Comparison of ENCODE assay signal across 8 mouse cellular contexts in genomic region chr10:67536621-67537141, GRCm38 (mm10). TPM values are rescaled to one million over a fixed set of nuclear protein-coding genes. Genes with fewer than 3 reads are reported as not detected.
DNase-seq lines count a peak whose midpoint lies in the region; ATAC-seq and TF ChIP-seq lines count a peak whose summit lies in the region.

No protein-coding gene starts in this region.

- under 1% methylated on average over 26 of the region's 32 CpGs for WGBS in heart, embryonic 10.5 days
- under 1% methylated on average over 29 of the region's 32 CpGs for WGBS in kidney, embryonic 14.5 days
- WGBS in lung, adult 2 months, result under 1% methylated on average over 27 of the region's 32 CpGs
- under 1% methylated on average over 20 of the region's 32 CpGs for whole genome bisulfite sequencing in neural tube, embryonic 13.5 days

- peaks cover 91% of the 10 kb centered on the region for H3K27me3 ChIP-seq in heart, embryonic 10.5 days (ENCODE audit: insufficient read depth, poor library complexity, severe bottlenecking)
- H3K27me3 ChIP-seq in kidney, embryonic 14.5 days (ENCODE audit: control insufficient read depth, insufficient read depth, low read length), result peaks cover 73% of the 10 kb centered on the region
- H3K27me3 ChIP-seq in neural tube, embryonic 13.5 days, result peaks cover 100% of the 10 kb centered on the region

- no peaks in the 10 kb centered on the region for H3K9me3 ChIP-seq in heart, embryonic 10.5 days
- H3K9me3 ChIP-seq in kidney, embryonic 14.5 days (ENCODE audit: control insufficient read depth, low read length), result no peaks in the 10 kb centered on the region
- H3K9me3 ChIP-seq in neural tube, embryonic 13.5 days, result no peaks in the 10 kb centered on the region

- TF ChIP-seq POLR2A in cortical plate, adult 2 months (IDR thresholded peaks at IDR 0.05; ENCODE audit: extremely low read depth, insufficient read depth, low read length), result no peak
- TF ChIP-seq POLR2A in lung, adult 2 months (IDR thresholded peaks at IDR 0.05; ENCODE audit: borderline replicate concordance, extremely low read depth, low read depth, low read length), result no peak

- peak overlapping the region; percentile 95 for H3K4me2 ChIP-seq in kidney, embryonic 14.5 days (replicated peaks; ENCODE audit: low read depth, low read length)
- H3K4me2 ChIP-seq in neural tube, embryonic 13.5 days, result peak overlapping the region; percentile 91

- peak; percentile 28 for ATAC-seq in kidney, embryonic 14.5 days (ENCODE audit: low FRiP score, low TSS enrichment)
- ATAC-seq in neural tube, embryonic 13.5 days (ENCODE audit: low read depth), result peak; percentile 59

- peaks cover 2% of the 10 kb centered on the region for H3K4me1 ChIP-seq in cortical plate, adult 2 months (ENCODE audit: control insufficient read depth, insufficient read depth, low read length)
- peaks cover 49% of the 10 kb centered on the region for H3K4me1 ChIP-seq in heart, embryonic 10.5 days
- peaks cover 18% of the 10 kb centered on the region for H3K4me1 ChIP-seq in kidney, embryonic 14.5 days (ENCODE audit: control insufficient read depth, insufficient read depth, low read length)
- peaks cover 14% of the 10 kb centered on the region; the same call in 1 of the 2 replicates for H3K4me1 ChIP-seq in lung, adult 2 months (ENCODE audit: control insufficient read depth, insufficient read depth, low read length)
- H3K4me1 ChIP-seq in neural tube, embryonic 13.5 days (replicated peaks), result peaks cover 56% of the 10 kb centered on the region

- H3K9ac ChIP-seq in kidney, embryonic 14.5 days (ENCODE audit: low read depth, low read length), result peak overlapping the region; percentile 34
- peak overlapping the region; percentile 62 for H3K9ac ChIP-seq in neural tube, embryonic 13.5 days

- no peak for TF ChIP-seq CTCF in cortical plate, adult 2 months (IDR thresholded peaks at IDR 0.05; ENCODE audit: extremely low read depth, insufficient read depth, low read length)
- no peak for TF ChIP-seq CTCF in lung, adult 2 months (IDR thresholded peaks at IDR 0.05; ENCODE audit: insufficient read depth, low read length)

- peak; percentile 35 for DNase-seq in urinary bladder, postnatal 14 days (ENCODE audit: low spot score)
- DNase-seq in urinary bladder, adult 2 months (ENCODE audit: low spot score), result no peak
- DNase-seq in heart, embryonic 10.5 days (ENCODE audit: low spot score), result no peak
- peak; percentile 41 for DNase-seq in lung, adult 2 months
- DNase-seq in testis, postnatal 14 days (ENCODE audit: low spot score), result peak; percentile 36

- H3K27ac ChIP-seq in cortical plate, adult 2 months (ENCODE audit: insufficient read depth, low read length), result no peak overlapping the region
- peak overlapping the region; percentile 22 for H3K27ac ChIP-seq in heart, embryonic 10.5 days
- H3K27ac ChIP-seq in kidney, embryonic 14.5 days (ENCODE audit: low read depth, low read length), result no peak overlapping the region
- no peak overlapping the region for H3K27ac ChIP-seq in neural tube, embryonic 13.5 days (replicated peaks)

- peak overlapping the region; percentile 21 for H3K4me3 ChIP-seq in cortical plate, adult 2 months (ENCODE audit: insufficient read depth, low read length)
- H3K4me3 ChIP-seq in heart, embryonic 10.5 days, result peak overlapping the region; percentile 72
- H3K4me3 ChIP-seq in kidney, embryonic 14.5 days (ENCODE audit: low read length), result peak overlapping the region; percentile 62
- H3K4me3 ChIP-seq in lung, adult 2 months (replicated peaks; ENCODE audit: extremely low read depth, low read depth, low read length), result peak overlapping the region; percentile 71
- H3K4me3 ChIP-seq in neural tube, embryonic 13.5 days, result peak overlapping the region; percentile 59

- no peaks in the 10 kb centered on the region for H3K36me3 ChIP-seq in heart, embryonic 10.5 days
- no peaks in the 10 kb centered on the region for H3K36me3 ChIP-seq in kidney, embryonic 14.5 days (ENCODE audit: control insufficient read depth, insufficient read depth, low read length)
- no peaks in the 10 kb centered on the region for H3K36me3 ChIP-seq in neural tube, embryonic 13.5 days

RNA-seq across cellular contexts. Expression of gene Egr2, which starts 1.4 kb away (rescaled TPM):
- polyA plus RNA-seq in urinary bladder, adult 2 months (2012; rRNA removed), result 1.1 and 1.2 TPM in 2 replicates
- 3.4 and 9.9 TPM in 2 replicates for polyA plus RNA-seq in cortical plate, adult 2 months (2012; rRNA removed)
- polyA plus RNA-seq in heart, embryonic 10.5 days (2016; fragmentation: Nextera tagmentation; extraction: Ambion mirVana), result 0.13 and 0.32 TPM in 2 replicates
- 0.97 and 0.99 TPM in 2 replicates for polyA plus RNA-seq in kidney, embryonic 14.5 days (2014; fragmentation: Nextera tagmentation; extraction: Ambion mirVana)
- polyA plus RNA-seq in lung, adult 2 months (2012; rRNA removed), result 12.8 and 13.1 TPM in 2 replicates
- polyA plus RNA-seq in neural tube, embryonic 13.5 days (2015; fragmentation: Nextera tagmentation; extraction: Ambion mirVana), result 1.3 and 1.4 TPM in 2 replicates

RNA-seq across cellular contexts. Expression of gene Ado, which starts 12.1 kb away (rescaled TPM):
- 10.1 and 12.6 TPM in 2 replicates for polyA plus RNA-seq in urinary bladder, adult 2 months (2012; rRNA removed)
- polyA plus RNA-seq in cortical plate, adult 2 months (2012; rRNA removed), result 25.9 and 28.7 TPM in 2 replicates
- 63.5 and 67.7 TPM in 2 replicates for polyA plus RNA-seq in heart, embryonic 10.5 days (2016; fragmentation: Nextera tagmentation; extraction: Ambion mirVana)
- polyA plus RNA-seq in kidney, embryonic 14.5 days (2014; fragmentation: Nextera tagmentation; extraction: Ambion mirVana), result 52.6 and 82.1 TPM in 2 replicates
- 11.6 and 14.1 TPM in 2 replicates for polyA plus RNA-seq in lung, adult 2 months (2012; rRNA removed)
- 92.6 and 95.9 TPM in 2 replicates for polyA plus RNA-seq in neural tube, embryonic 13.5 days (2015; fragmentation: Nextera tagmentation; extraction: Ambion mirVana)

Comparison
In these comparisons a context has a peak if more than half of its experiments do, and no peak if none do; other contexts are left out.
1. DNase-seq: peak in urinary bladder, postnatal 14 days (single experiment), lung, adult 2 months (single experiment) and testis, postnatal 14 days (single experiment); none in urinary bladder, adult 2 months (single experiment) and heart, embryonic 10.5 days (single experiment).
2. H3K4me3 ChIP-seq: peak in every context shown above with its lines; median percentile 72 in heart, embryonic 10.5 days; 71 in lung, adult 2 months; 62 in kidney, embryonic 14.5 days; 59 in neural tube, embryonic 13.5 days; 21 in cortical plate, adult 2 months.